Mouse (Mus musculus) 3T3-L1 (cell line): ENCODE data around the gene Btnl10.

Experiments used
- DNase-seq: peaks from one replicate; pipeline ENCODE4 v3.0.0-alpha.2; 2015; ENCODE audit warnings: low read depth, low spot score

Btnl10 gene

DNA sequence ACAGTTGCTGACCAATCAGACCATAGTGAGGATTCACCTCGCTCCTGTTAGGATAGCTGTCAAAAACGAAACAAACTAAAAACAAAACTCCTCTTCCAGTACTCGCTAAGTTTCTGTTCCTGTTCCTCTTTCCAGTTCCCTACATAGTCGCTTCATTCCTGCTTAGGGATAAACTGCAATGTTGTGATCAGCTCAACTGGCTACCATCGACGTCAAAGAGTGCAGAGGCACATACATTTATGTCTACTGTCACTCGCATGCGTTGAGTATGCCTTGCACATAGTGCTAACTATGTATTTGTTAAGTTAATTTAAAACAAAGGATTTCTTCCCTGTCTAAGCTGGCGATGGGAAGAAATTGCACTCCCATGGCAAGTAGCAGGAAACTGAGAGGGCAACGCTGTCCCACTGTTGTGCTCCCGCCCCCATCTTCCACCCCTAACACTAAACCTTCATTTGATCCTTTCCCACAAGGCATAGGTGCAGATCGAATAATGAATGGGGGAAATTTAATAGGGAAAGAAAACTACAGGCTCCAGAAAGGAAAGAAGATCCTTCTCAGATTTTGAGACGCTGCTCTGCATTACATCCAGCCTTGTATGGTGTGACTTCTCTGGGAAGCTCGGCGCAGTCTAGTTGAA, 41.6 kb downstream of the Btnl10 start:
- DNase-seq = peak; percentile 25

DNA sequence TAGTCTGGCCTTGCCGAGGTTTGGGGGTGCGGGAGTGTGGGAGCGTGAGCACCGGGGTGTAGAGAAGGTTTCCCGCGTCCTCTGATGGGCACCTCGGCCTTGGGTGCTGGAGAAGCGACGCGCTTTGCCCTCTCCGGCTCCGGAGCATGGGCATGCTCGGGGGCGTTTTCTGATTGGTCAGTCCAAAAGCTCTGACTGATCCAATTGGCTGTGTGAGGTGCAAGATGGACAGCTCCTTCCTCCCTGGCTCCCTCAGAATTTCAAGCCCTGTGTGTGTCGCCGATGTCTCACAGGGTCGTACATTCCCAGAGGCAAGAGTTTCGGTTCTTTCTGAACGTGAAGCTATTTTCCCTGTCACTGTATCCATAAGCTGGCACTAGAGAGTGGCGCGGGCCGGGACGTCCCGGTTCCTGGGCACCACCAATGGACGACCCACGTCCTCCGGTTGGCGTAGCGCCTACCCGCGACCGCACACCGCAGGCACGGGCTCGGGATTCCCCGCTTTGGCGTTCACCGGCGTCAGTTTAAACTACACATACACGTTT, 42.3 kb downstream of the Btnl10 start:
- DNase-seq = peak; percentile 93

DNA sequence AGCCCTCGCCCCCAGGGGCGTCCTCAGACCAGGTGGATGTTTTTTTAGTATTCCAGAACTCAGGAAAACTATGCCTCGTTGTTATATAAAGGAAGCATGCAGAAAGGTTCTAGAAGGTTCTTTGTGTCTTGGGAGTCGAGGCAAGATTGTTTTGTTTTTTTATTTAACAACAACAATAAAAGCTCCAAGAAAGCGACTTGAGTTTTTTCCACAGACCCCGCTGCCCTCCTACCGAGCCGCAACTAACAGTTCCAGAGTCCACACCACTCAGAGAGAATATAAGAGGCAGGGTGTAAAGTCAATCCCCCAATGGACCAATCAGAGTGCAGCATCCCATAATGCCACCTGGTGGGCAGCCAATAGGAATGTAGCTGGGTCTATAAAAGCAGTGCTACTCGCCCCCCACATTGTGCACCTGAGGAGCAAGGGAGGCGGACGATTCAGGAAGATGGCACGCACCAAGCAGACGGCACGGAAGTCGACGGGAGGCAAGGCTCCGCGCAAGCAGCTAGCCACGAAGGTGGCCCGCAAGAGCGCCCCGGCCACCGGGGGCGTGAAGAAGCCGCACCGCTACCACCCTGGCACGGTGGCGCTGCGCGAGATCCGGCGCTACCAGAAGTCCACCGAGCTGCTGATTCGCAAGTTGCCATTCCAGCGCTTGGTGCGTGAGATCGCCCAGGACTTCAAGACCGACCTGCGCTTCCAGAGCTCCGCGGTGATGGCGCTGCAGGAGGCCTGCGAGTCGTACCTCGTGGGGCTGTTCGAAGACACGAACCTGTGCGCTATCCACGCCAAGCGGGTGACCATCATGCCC, 43.9 kb downstream of the Btnl10 start:
- DNase-seq = no peak

DNA sequence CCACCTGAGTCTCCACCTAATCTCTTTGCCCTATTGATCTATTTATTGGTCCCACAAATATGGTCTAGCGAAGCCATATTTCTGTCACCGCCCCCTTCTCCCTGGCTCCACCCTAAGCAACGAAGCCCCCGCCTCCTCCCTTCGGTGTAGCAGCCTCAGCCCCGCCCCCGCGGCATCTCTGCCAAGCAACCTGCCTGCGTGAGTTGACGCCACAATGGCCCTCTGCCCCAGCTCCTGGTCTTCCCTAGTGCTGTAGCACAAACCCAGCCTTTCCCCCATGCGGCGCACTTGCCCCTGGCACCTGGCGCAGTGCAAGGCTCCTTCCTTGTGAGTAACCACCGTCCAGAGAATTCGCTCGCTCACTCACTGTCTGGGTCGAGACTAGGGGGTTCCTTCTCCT, 45.8 kb downstream of the Btnl10 start:
- DNase-seq = no peak

DNA sequence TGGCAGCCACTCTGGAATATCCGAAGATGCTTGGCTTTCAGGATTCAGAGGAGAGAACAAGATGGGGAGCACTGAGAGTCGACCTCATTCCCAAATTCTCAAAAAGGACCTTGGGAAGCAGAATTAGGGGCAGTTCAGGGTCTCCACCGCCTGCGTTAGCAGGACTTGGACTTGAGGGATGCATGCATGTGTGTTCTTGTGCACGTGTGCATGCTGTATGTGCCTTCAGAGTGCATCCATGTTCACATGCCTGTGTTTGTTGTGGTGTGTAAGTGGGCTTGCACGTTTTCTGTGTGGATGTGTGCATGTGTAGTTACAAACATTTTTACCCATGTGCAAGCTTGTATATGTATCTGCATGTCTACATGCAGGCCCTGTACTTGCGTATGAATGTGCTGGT, 46.5 kb downstream of the Btnl10 start:
- DNase-seq = no peak

DNA sequence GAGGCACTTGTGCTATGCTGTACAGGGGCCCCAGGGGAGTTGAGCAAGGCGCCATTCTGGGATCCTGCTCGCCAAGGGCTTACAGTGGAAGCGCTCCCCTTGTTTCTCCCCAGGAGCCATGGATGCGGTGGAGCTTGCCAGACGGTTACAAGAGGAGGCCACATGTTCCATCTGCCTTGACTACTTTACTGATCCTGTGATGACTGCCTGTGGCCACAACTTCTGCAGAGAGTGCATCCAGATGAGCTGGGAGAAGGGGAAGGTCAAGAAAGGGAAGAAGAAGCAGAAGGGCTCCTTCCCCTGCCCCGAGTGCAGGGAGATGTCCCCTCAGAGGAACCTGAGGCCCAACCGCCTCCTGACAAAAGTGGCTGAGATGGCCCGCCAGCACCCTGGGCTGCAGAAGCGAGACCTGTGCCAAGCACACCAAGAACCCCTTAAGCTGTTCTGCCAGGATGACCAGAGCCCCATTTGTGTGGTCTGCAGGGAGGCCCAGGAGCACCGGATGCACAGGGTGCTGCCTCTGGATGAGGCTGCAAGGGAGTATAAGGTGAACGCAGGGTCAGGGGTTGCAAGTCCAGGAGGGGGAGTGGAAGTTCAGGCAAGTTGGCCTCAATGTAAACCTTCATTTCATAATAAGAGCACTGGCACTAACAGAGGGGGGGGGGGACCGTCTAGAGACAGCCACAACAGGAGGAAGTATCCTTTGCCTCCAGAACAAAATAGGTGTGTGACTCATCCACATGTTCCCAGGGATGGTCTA, 47.5 kb downstream of the Btnl10 start:
- no peak for DNase-seq

DNA sequence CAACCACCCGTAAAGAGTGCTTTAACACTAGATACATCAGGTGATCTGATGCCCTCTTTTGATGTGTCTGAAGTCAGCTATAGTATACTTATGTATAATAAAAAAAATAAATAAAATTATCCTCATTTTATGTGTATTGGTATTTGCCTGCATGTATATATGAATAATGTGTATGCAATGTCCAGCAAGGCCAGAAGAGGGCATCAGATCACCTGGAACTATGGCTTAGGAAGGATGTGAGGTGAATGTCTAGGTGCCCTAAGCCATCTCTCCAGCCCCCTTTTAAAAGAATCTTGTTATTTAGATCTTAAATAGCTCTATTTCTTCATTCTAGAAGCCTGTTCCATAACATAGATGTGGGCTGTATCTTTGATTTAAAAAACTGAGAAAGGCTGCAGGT, 49.6 kb downstream of the Btnl10 start:
- DNase-seq = peak; percentile 59

DNA sequence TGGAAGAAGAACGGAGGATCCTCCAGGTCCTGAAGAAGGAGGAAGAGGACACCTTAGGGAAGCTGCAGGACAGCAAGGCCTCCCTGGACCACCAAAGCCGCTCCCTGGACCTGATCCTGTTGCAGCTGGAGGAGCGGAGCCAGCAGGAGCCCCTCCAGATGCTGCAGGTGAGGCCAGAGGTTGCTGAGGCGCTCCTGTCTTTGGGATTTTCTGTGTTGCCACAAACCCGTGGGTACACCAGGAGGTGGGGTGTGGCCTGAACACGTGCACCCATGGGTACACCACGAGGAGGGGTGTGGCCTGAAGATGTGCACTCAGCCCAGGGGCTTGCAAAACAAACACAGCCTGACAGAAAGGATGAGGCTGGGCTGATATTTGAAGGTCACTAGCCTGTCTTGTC, 50.8 kb downstream of the Btnl10 start:
- no peak for DNase-seq

DNA sequence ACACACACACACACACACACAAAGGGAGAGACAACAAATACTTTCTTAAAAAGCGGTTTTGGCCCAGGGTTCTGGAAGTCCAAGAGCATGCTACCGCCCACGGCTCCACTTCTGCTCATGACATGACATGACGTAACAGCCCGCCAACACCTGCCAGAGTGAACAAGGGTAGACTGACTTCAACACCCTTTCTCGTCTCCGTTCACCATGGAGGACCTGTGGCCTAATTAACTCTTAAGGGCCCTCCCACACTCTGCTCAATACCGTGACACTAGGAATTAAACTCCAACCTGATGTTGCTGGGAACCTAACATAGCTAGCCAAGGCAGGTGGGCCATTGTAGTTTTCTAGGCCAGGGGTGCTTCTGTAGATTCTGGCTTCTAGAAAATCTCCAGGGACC, 51.3 kb downstream of the Btnl10 start:
- DNase-seq = no peak

DNA sequence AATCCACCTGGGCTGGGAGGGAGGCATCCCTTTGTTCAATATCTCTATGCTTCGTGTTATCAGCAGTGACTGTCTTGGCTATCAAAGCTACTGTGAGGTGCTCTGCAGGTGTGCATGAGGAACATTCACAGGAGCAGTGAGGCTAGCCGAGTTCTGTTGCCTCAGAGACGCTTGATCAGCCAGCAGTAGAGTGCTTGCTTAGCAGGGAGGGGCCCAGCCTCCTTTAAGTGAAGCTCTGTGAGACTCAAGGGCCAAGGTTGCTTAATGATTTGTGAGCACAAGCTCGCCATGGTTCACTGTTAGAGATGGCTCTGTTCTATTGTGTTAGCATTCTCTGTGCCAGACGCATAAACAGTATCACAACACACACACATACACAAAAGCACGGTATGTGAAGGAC, 52.0 kb downstream of the Btnl10 start:
- DNase-seq = no peak

DNA sequence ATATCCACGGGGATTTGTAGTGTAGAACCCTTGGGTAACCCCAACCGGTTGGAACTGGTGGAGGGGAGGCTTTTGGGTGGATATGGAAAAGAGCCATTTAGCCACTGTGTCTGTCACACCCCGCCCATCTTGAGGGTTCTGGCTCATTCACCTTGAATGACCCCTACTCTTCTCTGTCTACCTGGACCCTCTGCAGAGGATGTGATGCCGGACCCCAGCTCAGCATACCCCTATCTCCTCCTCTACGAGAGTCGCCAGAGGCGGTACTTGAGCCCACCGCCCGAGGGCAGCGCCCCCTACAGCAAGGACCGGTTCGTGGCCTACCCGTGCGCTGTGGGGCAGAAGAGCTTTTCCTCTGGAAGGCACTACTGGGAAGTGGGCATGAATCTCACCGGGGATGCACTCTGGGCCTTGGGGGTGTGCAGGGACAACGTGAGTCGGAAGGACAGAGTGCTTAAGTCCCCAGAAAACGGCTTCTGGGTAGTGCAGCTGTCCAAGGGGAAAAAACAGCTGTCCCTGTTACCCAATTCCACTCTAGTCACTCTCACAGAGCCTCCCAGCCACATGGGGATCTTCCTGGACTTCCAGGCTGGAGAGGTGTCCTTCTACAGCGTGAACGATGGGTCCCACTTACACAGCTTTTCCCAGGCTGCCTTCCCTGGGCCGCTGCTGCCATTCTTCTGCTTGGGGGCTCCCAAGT, 53.3 kb downstream of the Btnl10 start:
- no peak for DNase-seq

DNA sequence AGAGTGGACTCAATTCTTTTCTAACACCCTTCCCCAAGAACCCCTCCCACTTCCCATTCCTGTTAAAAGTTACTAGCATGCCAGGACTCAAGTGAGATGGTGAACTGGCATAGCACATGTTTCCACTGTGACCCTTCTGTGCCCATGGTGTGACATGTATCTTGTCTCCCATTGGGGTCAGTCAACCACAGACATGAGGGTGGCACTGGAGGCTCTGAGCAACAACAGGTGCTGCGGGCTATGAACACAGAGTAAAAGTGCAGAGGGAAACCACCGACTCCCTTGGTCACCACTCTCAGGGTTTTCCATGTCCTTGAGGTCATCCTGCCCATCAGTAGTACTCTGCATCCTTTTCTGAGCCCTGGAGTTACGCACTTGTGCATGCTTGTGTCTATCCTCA, 54.1 kb downstream of the Btnl10 start:
- no peak for DNase-seq

DNA sequence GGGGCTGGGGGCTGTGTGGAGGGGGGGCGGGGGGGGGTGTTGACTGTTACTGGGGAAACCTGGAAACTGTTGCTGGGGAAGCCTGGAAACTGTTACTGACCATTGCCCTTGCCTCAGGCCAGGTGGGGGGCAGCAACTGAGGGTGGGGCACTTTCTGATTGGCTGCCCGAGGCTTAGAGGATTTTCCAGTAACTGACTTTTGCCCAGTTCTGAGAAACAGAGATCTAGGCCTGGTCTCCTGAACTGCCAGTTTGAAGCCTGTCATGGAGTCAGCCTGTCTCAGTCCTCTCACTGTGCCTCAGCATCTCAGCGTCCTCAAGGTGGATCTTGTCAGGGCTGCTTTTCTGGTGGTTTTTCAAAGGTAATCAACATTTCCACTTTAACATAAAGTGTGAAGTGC, 56.7 kb downstream of the Btnl10 start:
- no peak for DNase-seq
